Mouse (Mus musculus) adrenal gland, postnatal 36 days (tissue): ENCODE results near the gene Sdhaf2. TPM values are rescaled to one million over a fixed set of nuclear protein-coding genes. Genes with fewer than 3 reads are reported as not detected.

Experiments
- DNase-seq, 2 experiments: peaks; one replicate each; pipeline ENCODE4 v3.0.0; 2021; ENCODE audit warnings: mixed read lengths in 1 of 2
- total RNA-seq, 2 experiments: library from RNA; stranded (reverse); gene quantifications; 2 replicates each; pipeline ENCODE4 v1.2.3; 2021

Sdhaf2 gene
- total RNA-seq, 2 experiments from 2014 or later: 61.6 to 63.5 TPM

DNA sequence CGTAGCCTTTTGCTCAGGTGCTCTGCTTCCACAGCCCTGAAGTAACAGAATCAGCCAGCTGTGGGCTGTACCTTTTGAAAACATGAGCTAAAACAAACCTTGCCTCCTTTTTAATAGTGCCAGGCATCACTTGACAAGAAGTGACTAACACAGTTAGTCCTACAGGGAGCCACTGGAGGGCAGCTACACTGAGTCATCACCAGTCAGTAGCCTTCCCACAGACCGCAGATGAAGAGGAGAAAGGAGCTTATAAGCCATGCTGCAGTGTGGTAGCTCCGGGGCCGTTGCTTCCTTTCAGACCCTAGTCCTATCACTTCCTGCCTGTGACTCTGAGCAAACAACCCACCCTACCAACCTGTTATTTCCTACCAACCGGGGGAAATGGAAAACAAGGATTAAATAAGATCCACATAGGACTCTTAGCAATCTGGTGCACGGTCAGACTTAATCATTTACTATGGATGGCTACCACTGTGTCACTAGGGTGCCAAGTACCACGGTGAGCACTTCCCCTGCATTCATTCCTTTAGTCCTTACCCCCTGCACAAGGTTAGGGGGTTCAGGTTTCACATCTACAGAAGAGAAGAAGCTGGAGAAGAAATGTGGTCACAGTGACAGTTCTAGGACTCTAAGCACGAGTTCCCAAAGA lies 28.3 kb downstream of the Sdhaf2 start:
- peak; percentile 35 to 42 for DNase-seq

DNA sequence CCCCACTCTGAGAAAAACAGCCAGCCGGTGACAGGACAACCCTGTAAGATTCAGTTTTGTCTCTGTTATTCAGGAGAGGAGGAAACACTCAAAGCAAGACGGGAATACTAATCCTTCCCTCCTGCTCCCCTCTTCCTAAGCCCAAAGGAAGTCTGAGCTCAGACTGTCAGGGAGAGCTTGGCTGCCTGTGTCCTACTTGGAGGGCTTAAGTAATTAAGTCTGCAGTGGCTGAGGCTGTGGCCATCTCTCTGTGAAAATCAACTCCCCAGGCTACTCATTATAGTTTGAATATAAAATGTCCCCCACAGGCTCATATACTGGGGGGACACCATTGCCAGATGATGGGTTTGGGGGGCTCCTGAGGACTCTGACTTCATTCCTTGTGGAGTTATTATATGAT lies 29.0 kb downstream of the Sdhaf2 start:
- no peak for DNase-seq

DNA sequence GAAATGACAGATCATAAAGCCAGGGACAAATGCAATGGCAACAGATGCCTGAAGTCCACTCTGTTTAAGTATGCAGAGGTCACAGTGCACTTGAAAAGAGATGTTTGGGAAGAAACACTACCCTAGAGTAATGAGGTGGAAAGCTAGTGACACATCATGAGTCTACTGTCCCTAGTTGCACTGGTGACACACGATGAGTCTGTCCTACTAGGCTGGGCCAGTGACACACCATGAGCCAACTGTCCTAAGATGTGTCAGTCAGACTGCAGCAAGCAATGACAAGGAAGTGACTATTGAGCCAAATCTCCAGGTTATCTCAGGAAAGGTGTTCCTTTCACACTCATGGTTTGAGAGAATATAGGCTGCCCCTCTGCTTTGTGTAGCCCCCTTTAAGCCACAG lies 30.3 kb downstream of the Sdhaf2 start:
- DNase-seq: peak; percentile 53 to 57

DNA sequence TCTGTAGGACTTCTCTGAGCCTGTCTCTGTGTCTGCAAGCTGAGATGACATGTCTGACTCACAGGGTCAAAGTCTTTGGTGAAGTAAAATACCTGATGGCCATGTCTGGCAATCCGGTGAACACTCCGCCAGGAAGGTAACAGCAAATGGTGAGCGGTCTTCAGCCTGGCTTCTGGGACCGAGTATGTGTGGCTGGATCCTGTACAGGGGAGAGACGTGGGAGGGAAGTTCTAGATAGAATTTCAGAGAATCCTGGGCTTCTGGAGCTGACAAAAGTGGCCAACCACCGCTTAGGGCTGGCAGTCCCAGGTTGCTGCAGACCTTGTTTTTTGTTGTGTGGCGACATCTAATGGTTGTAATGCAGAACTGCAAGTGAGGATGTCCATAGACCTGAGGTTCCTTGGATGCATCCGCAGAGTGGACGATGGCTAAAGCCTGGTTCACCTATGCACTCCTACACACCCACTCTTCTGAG lies 39.6 kb downstream of the Sdhaf2 start:
- DNase-seq: peak; percentile 23 to 57

DNA sequence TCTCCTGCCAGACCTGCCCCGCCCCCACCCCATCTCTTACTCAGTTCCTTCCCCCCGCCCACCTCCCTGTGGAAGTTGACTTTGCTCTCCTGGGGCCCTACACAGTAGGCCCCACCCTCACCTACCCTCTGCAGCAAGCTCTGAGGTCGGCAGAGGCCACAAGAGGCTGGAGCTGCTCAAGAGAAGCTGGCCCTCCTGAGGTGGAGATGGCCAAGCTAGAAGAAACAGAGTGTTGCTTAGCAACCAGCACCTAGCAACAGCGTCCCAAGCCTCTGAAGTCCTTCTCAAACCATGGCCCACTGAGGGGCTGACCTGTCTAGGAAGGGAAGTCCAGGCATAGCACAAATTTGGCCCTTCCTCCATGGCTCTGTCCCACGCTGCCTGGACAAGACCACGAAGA lies 43.2 kb downstream of the Sdhaf2 start, which contains the start of gene Ppp1r32:
Gene Ppp1r32 (minus strand): TSS at position 226 of the 400 bp plus-strand sequence.
- no peak for DNase-seq

DNA sequence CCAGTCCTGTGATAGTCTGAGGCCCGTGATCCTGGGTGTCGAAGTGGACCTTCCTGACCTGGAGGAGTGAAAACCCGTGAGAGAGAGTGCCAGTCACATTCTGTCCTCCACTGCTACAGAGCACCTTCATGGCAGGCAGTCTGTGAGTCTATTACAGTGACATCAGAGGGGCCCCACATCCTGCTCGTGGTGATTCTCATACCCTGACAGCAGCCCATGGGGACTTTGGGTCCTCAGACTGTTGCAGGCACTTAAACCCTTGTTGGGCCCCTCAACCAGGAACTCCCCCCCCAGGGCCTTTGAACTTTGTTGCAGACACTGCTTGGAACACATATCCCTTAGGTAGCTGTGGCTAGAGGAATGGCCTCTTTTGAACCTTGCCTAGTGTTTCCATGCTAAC lies 46.4 kb downstream of the Sdhaf2 start:
- no peak for DNase-seq

DNA sequence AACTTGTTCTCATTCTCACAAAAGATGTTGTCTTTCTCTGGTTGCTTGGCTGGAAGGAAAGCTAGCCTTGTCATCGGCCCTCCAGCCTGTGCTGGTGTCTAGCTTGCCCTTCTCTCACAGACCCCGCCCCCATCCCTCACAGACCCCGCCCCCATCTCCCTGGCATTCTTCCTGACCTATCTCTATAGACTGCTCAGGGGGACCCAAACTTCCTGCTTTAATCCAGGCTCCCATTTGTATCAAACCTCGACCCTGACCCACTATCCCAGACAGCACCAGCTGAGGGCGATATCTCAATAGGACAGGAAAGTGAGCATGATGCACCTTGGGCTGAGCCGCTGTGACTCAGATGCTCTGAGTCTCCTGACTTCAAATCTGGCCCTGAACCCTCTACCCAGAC lies 52.2 kb downstream of the Sdhaf2 start:
- DNase-seq: no peak

DNA sequence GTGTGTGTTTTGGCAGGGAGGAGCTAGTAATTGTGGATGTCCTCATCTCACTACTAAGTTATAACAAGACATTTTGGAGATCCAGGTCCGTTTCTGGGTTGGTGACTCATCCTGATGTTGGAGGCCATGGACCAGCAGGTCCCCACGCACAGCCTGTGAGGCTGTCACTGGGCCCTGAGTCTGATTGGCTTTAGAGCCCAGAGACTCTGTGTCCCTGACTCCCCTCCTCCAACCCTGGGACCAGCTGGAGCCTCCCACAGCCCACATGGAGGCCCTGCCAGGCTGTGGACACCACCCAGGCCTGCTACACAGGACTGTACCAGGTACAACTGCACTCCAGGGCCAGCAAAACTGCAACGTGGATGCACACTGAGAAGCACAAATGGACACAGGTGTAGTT lies 53.0 kb downstream of the Sdhaf2 start:
- DNase-seq: no peak

DNA sequence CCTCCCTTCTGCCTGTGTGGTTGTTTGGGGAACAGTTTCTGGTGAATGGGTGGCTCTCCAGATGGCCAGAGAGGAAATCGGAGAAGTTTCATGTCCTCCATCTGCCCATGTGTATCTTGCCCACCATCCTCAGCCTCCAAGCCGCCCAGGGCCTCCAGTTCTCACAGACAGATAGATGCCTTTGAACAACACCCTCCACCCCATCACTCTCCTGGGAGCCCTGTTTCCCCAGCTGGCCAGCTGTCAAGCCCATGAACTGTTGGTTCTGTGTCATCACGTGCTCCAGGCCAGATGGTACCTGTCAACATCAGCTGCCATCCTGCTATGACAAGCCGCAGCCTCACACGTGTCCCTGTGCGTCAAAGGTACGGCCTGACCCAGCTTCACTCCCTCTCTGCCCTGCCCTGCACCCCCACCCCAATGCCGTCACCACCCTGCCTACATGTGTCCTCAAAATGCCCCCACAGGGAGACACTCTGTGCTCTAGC lies 56.7 kb downstream of the Sdhaf2 start:
- DNase-seq: peak; percentile 18 to 20

DNA sequence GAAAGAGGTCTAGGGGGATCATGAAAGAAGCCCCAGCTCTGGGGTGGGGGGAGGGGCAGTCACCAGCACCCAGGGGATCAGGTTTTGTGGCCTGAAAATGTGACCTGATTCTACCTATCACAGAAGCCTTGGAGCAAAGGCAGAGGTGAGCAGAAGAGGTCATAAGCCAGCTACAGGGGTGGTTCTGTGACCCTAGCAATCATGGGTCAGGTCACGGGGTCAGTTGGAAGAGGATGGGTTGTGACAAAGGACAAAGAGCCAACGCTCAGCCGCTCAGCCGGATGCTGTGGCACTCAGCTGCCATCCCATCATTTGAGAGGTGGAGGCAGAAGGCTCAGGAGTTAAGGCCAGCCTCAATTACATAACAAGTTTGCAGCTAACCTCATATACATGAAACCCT lies 61.5 kb downstream of the Sdhaf2 start:
- no peak for DNase-seq

DNA sequence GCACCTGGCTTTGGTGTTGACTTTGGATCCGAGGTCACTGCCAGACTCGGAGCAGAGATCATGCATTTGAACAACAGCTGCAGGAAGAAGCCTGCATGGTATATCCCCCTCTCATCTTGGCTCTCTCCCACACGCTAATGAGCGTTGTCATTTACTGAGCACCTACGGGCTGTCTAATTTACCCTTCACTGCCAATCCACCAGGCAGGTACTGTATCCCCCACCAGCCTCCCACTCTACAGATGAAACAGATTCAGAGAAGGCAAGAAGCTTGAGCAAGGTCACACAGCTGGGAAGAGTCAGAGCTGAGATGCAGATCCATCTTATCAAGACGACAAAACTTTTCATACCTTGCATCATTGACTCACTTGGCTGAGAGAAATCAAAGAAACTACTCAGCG lies 64.4 kb downstream of the Sdhaf2 start:
- DNase-seq: no peak

DNA sequence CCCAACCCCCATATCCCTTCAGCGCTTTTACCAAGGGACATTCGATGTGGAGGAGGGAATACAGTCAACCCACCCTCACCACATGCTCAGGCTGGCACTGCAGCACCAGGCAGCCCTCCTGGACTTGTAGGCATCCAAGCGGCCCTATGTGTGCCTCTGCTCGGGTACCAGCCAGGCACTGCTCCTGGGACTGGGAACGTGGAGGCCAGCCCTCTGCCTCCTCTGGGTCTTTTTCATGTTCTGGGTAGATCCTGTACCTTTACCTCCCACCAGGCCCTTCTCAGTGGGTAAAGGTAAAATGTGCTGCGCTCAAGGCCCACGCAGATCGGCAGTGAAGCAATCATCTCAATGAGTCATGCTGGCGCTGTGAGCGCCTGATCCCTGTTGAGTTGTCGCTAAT lies 66.0 kb downstream of the Sdhaf2 start:
- DNase-seq: no peak

DNA sequence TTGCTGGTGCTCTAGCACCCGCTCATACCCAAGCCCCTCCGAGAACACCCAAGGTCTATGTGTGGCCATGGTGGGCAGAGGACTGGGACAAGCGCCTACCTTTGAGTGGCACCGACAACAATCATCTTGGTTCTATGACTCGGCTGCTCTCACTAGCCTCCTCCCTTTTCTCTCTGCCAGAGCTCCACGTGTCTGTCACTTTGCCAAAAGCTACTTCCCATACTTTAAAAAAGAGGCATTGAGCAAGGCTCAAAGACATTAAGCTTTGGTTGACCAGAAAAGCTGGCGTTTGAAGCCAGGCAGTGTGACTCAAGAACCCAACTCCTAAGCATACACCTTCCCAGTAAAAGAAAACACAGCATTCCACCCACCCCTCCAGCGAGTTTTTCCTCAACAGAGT lies 67.8 kb downstream of the Sdhaf2 start:
- DNase-seq: peak; percentile 50 to 56

DNA sequence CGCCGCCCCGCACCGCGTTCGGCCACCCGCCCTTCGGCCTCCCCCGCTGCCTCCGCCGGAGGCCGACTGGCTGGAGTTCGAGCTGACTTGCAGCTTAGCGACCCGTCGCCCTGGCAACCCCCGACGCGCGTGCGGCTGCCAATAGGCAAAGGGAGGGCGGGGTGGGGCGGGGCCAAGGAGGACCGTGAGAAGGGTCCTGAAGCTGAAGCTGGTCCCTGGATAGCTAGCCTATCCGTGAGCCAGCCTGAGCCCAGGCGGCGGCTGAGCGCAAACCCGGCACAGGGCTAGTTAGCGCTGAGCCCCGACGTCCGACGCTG lies 68.5 kb downstream of the Sdhaf2 start:
- DNase-seq: peak; percentile 75 to 83

DNA sequence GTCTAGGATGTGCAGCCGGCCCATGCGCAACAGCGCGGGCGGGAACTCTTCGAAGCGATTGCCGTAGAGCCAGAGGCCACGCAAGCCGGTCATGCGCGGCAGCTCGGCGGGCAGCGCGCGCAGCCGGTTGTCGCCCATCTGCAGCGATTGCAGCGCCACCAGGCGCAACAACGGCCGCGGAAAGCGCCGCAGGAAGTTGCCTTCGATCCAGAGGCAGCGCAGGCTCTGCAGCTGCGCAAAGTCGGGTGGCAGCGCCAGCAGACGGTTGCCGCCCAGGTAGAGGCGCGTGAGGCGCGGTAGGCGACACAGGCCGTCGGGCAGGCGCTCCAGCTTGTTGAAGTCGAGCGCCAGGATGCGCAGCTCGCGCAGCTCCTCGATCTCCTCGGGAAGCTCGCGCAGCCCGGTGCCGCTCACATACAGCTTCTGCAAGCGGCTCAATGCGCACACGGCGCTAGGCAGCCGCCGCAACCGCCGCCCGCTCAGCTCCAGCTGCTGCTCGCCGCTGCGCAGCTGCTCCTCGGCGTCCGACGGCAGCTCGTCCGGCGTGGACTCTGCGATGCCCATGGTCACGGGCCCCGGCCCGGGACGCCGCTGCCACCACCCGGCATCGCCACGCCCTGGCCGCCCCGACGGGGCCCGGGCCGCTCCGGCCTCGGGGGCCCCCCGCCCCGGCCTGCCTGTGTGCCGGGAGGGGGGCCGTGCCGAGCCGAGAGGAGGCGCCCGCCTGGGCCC lies 69.0 kb downstream of the Sdhaf2 start, which contains the start of gene Lrrc10b:
Gene Lrrc10b (minus strand): TSS at position 722 of the 732 bp plus-strand sequence.
- peak; percentile 70 for DNase-seq

DNA sequence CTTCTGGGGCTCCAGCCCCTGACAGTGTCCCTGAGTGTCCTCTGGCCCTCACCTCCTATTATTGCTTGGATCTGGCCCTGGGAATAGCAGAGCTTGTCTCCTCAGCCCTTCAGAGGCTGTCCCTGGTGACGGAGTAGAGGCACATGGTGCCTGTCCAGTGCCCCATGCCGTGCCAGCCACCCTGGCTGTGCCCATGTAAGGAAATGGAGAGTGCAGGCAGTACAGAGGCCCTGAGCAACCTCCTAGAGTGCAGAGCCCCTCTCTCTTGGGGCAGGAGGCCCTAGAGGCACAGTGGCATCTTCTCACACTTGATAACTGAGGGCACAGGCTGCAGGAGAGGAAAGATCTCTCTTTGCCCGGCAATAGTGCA lies 70.5 kb downstream of the Sdhaf2 start:
- no peak for DNase-seq

DNA sequence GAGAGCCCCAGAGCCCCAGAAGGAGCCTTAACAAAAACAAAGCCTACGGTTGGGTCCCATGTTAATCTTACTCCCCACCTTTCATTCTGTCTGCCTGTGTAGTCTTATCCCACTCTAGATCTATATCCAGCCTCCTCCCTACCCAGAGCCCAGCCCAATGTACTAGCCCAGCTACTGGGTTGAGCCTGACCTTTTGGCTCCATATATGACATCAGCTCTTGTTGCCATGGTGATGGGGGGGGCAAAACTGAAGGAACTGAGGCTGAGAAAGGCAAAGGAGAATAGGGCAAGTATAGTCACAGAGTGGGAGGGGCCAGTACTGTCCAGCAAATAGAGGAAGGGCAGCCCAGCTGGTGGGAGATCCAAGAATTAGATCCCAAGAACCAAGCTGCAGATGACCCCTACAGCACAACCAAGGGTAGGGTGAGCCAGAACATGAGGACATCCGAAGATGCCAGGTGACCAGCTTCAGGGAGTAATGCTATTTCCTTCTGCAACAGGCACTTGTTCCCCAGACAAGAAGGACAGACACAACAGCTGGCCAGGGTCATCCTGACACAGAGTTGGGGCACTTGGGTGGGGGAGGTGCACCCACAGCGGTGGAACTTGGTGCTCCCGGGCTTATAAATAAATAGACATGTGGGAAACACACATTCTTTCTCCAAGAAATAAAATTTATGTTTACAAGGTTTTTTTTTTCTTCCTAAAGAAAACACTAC lies 71.1 kb downstream of the Sdhaf2 start:
- peak in 1 of 2 experiments; percentile 35 for DNase-seq

Other genes with a start within 250 kb of the Sdhaf2 start
- gene Dagla, start 221.3 kb downstream of the Sdhaf2 start, total RNA-seq: 1 to 10 TPM; 4.0 to 5.6 TPM
- gene Syt7, start 137.1 kb downstream of the Sdhaf2 start, total RNA-seq: 10 to 100 TPM; 17.7 to 29.8 TPM
- 1 to 10 TPM; 3.5 to 6.2 TPM for gene Lrrc10b, start 68.7 kb downstream of the Sdhaf2 start, total RNA-seq
- under 1 TPM; 0.63 to 0.93 TPM for gene Ppp1r32, start 43.2 kb downstream of the Sdhaf2 start, total RNA-seq
- 10 to 100 TPM; 42.0 to 55.1 TPM for gene Cpsf7, start 876 bp downstream of the Sdhaf2 start, total RNA-seq
- gene Tmem216, start 30.1 kb upstream of the Sdhaf2 start, total RNA-seq: 10 to 100 TPM; 15.9 to 21.5 TPM
- 10 to 100 TPM; 17.8 to 21.7 TPM for gene Cyb561a3, start 51.0 kb upstream of the Sdhaf2 start, total RNA-seq
- gene Tmem138, start 51.2 kb upstream of the Sdhaf2 start, total RNA-seq: 1 to 10 TPM; 8.2 to 8.6 TPM
- gene Ddb1, start 79.2 kb upstream of the Sdhaf2 start, total RNA-seq: 100 to 1,000 TPM; 272 to 288 TPM
- 10 to 100 TPM; 18.0 to 20.7 TPM for gene Tkfc, start 79.5 kb upstream of the Sdhaf2 start, total RNA-seq
- under 1 TPM; 0.26 to 0.60 TPM for gene Vwce, start 108.1 kb upstream of the Sdhaf2 start, total RNA-seq
- gene Pga5, start 151.9 kb upstream of the Sdhaf2 start, total RNA-seq: not detected
- 10 to 100 TPM; 21.1 to 30.5 TPM for gene Vps37c, start 162.6 kb upstream of the Sdhaf2 start, total RNA-seq
- under 1 TPM in 1 of 2 experiments, not detected in 1; 0.20 TPM for gene Cd5, start 212.9 kb upstream of the Sdhaf2 start, total RNA-seq